Mouse (Mus musculus): ENCODE results near the gene A930009A15Rik. TPM values are rescaled to one million over a fixed set of nuclear protein-coding genes. Genes with fewer than 3 reads are reported as not detected.

A930009A15Rik gene
- total RNA-seq, 4 experiments from 2014 or later = 0.38 to 1.3 (median 0.45) TPM; not detected in 1

GRCm38 (mm10) chr10:115579494-115579893 is 9.7 kb downstream of the A930009A15Rik start:
- no peak for DNase-seq (ENCODE audit: low spot score in 2 of 2)

GRCm38 (mm10) chr10:115581971-115582370 is 12.2 kb downstream of the A930009A15Rik start:
- DNase-seq (ENCODE audit: low spot score in 2 of 2) = no peak

- no peak for DNase-seq (ENCODE audit: low spot score in 2 of 2)
Observed at GRCm38 (mm10) chr10:115583071-115583470, 13.3 kb downstream of the A930009A15Rik start.

GRCm38 (mm10) chr10:115584656-115585055 is 14.9 kb downstream of the A930009A15Rik start:
- no peak for DNase-seq (ENCODE audit: low spot score in 2 of 2)

GRCm38 (mm10) chr10:115585491-115586245 is 15.9 kb downstream of the A930009A15Rik start:
- no peak for DNase-seq (ENCODE audit: low spot score in 2 of 2)

GRCm38 (mm10) chr10:115586246-115587231 is 16.8 kb downstream of the A930009A15Rik start:
- no peak for DNase-seq (ENCODE audit: low spot score in 2 of 2)

GRCm38 (mm10) chr10:115587301-115587969 is 17.6 kb downstream of the A930009A15Rik start, which contains the start of gene Lgr5:
Gene Lgr5 (minus strand): TSS chr10:115587780.
- peak in 1 of 2 experiments; percentile 36 for DNase-seq (ENCODE audit: low spot score in 2 of 2)

- no peak for DNase-seq (ENCODE audit: low spot score in 2 of 2)
Observed at GRCm38 (mm10) chr10:115587979-115588378, 18.2 kb downstream of the A930009A15Rik start.

GRCm38 (mm10) chr10:115593221-115593620 is 23.4 kb downstream of the A930009A15Rik start:
- no peak for DNase-seq (ENCODE audit: low spot score in 2 of 2)

- DNase-seq (ENCODE audit: low spot score in 2 of 2) = no peak
Observed at GRCm38 (mm10) chr10:115593651-115594050, 23.9 kb downstream of the A930009A15Rik start.

- no peak for DNase-seq (ENCODE audit: low spot score in 2 of 2)
Observed at GRCm38 (mm10) chr10:115595748-115596147, 26.0 kb downstream of the A930009A15Rik start.

GRCm38 (mm10) chr10:115617456-115618287 is 47.9 kb downstream of the A930009A15Rik start:
- DNase-seq (ENCODE audit: low spot score in 2 of 2) = peak; percentile 3 to 7

GRCm38 (mm10) chr10:115618288-115618856 is 48.6 kb downstream of the A930009A15Rik start:
- DNase-seq (ENCODE audit: low spot score in 2 of 2) = no peak

GRCm38 (mm10) chr10:115623481-115623880 is 53.7 kb downstream of the A930009A15Rik start:
- DNase-seq (ENCODE audit: low spot score in 2 of 2) = no peak

GRCm38 (mm10) chr10:115623956-115624671 is 54.3 kb downstream of the A930009A15Rik start:
- peak; percentile 6 to 25 for DNase-seq (ENCODE audit: low spot score in 2 of 2)

- no peak for DNase-seq (ENCODE audit: low spot score in 2 of 2)
Observed at GRCm38 (mm10) chr10:115624957-115625356, 55.2 kb downstream of the A930009A15Rik start.

- DNase-seq (ENCODE audit: low spot score in 2 of 2) = no peak
Observed at GRCm38 (mm10) chr10:115626678-115627077, 56.9 kb downstream of the A930009A15Rik start.
